Mouse (Mus musculus): ENCODE measurements around the gene Il17rd. TPM values are rescaled to one million over a fixed set of nuclear protein-coding genes. Genes with fewer than 3 reads are reported as not detected.

Il17rd gene
- polyA plus RNA-seq, 1 experiment from 2014 or later: 2.4 TPM

- no peak overlapping the region for H3K4me2 ChIP-seq
- ATAC-seq (ENCODE audit: borderline replicate concordance, extremely low read depth, low FRiP score, low TSS enrichment): no peak
- no peak overlapping the region for H3K27ac ChIP-seq
- no peaks in the 10 kb centered on the region for H3K36me3 ChIP-seq
- 0 out of 2 replicates have a peak, but pooled peaks cover 6% of the 10 kb centered on the region for H3K4me1 ChIP-seq
- no peak overlapping the region for H3K9ac ChIP-seq
- peaks cover 49% of the 10 kb centered on the region; the same call in 1 of the 2 replicates for H3K27me3 ChIP-seq
- no peak overlapping the region for H3K4me3 ChIP-seq
- H3K9me3 ChIP-seq: no peaks in the 10 kb centered on the region
- 41% methylated on average over 11 of the region's 11 CpGs for WGBS
These were observed 15.9 kb upstream of the Il17rd start for GRCm38 (mm10) chr14:27022876-27023275.

GRCm38 (mm10) chr14:27024664-27025063 is 14.1 kb upstream of the Il17rd start:
- no peak overlapping the region for H3K4me3 ChIP-seq
- no peak overlapping the region for H3K4me2 ChIP-seq
- no peak for ATAC-seq (ENCODE audit: borderline replicate concordance, extremely low read depth, low FRiP score, low TSS enrichment)
- H3K36me3 ChIP-seq: no peaks in the 10 kb centered on the region
- no peaks in the 10 kb centered on the region for H3K9me3 ChIP-seq
- WGBS: 59% methylated on average over 4 of the region's 4 CpGs
- no peak overlapping the region for H3K27ac ChIP-seq
- 0 out of 2 replicates have a peak, but pooled peaks cover 4% of the 10 kb centered on the region for H3K4me1 ChIP-seq
- H3K9ac ChIP-seq: no peak overlapping the region
- H3K27me3 ChIP-seq: peaks cover 40% of the 10 kb centered on the region; the same call in 1 of the 2 replicates

GRCm38 (mm10) chr14:27029771-27030173 is 9.0 kb upstream of the Il17rd start:
- Histone ChIP-seq H3K4me3 (no peak overlapping the region), H3K4me2 (no peak overlapping the region), H3K36me3 (no peaks in the 10 kb centered on the region), H3K9ac (no peak overlapping the region), H3K4me1 (no peaks in the 10 kb centered on the region), H3K9me3 (no peaks in the 10 kb centered on the region), H3K27me3 (peaks cover 10% of the 10 kb centered on the region; the same call in 1 of the 2 replicates), H3K27ac (no peak overlapping the region)
- WGBS: 3% methylated on average over 15 of the region's 15 CpGs
- no peak for ATAC-seq (ENCODE audit: borderline replicate concordance, extremely low read depth, low FRiP score, low TSS enrichment)

- Histone ChIP-seq H3K27ac (no peak overlapping the region), H3K27me3 (peaks cover 14% of the 10 kb centered on the region), H3K36me3 (no peaks in the 10 kb centered on the region), H3K9me3 (no peaks in the 10 kb centered on the region), H3K9ac (no peak overlapping the region), H3K4me1 (no peaks in the 10 kb centered on the region), H3K4me2 (no peak overlapping the region), H3K4me3 (no peak overlapping the region)
- no peak for ATAC-seq (ENCODE audit: borderline replicate concordance, extremely low read depth, low FRiP score, low TSS enrichment)
- WGBS: 20% methylated on average over 4 of the region's 4 CpGs
These were observed 7.6 kb upstream of the Il17rd start for GRCm38 (mm10) chr14:27031142-27031541.

GRCm38 (mm10) chr14:27037513-27037912 is 1.2 kb upstream of the Il17rd start:
- Histone ChIP-seq H3K4me2 (no peak overlapping the region), H3K4me1 (peaks cover 12% of the 10 kb centered on the region), H3K36me3 (no peaks in the 10 kb centered on the region), H3K4me3 (no peak overlapping the region), H3K27ac (no peak overlapping the region), H3K9ac (no peak overlapping the region), H3K27me3 (peaks cover 14% of the 10 kb centered on the region), H3K9me3 (no peaks in the 10 kb centered on the region)
- no peak for ATAC-seq (ENCODE audit: borderline replicate concordance, extremely low read depth, low FRiP score, low TSS enrichment)
- 67% methylated on average over 1 of the region's 1 CpGs for WGBS

GRCm38 (mm10) chr14:27039281-27040248 is 824 bp downstream of the Il17rd start:
- H3K9me3 ChIP-seq: no peaks in the 10 kb centered on the region
- peak overlapping the region; percentile 48 for H3K27ac ChIP-seq
- H3K4me2 ChIP-seq: peak overlapping the region; percentile 90
- H3K9ac ChIP-seq: peak overlapping the region; percentile 61
- WGBS: 1% methylated on average over 59 of the region's 59 CpGs
- peak overlapping the region; percentile 76 for H3K4me3 ChIP-seq
- H3K27me3 ChIP-seq: peaks cover 14% of the 10 kb centered on the region
- peaks cover 32% of the 10 kb centered on the region for H3K4me1 ChIP-seq
- ATAC-seq (ENCODE audit: borderline replicate concordance, extremely low read depth, low FRiP score, low TSS enrichment): peak; percentile 55
- H3K36me3 ChIP-seq: no peaks in the 10 kb centered on the region

- WGBS: 19% methylated on average over 12 of the region's 12 CpGs
- H3K4me3 ChIP-seq: peak overlapping the region; percentile 76
- H3K27ac ChIP-seq: no peak overlapping the region
- peak overlapping the region; percentile 90 for H3K4me2 ChIP-seq
- ATAC-seq (ENCODE audit: borderline replicate concordance, extremely low read depth, low FRiP score, low TSS enrichment): no peak
- H3K27me3 ChIP-seq: peaks cover 14% of the 10 kb centered on the region
- H3K36me3 ChIP-seq: no peaks in the 10 kb centered on the region
- no peaks in the 10 kb centered on the region for H3K9me3 ChIP-seq
- H3K4me1 ChIP-seq: peaks cover 41% of the 10 kb centered on the region
- no peak overlapping the region for H3K9ac ChIP-seq
These were observed 1.7 kb downstream of the Il17rd start for GRCm38 (mm10) chr14:27040451-27040850.

GRCm38 (mm10) chr14:27042280-27042983 is 3.7 kb downstream of the Il17rd start:
- H3K4me3 ChIP-seq: no peak overlapping the region
- peaks cover 51% of the 10 kb centered on the region for H3K4me1 ChIP-seq
- 48% methylated on average over 8 of the region's 8 CpGs for WGBS
- H3K9ac ChIP-seq: no peak overlapping the region
- ATAC-seq (ENCODE audit: borderline replicate concordance, extremely low read depth, low FRiP score, low TSS enrichment): no peak
- H3K4me2 ChIP-seq: no peak overlapping the region
- peaks cover 11% of the 10 kb centered on the region; the same call in 1 of the 2 replicates for H3K27me3 ChIP-seq
- H3K27ac ChIP-seq: no peak overlapping the region
- no peaks in the 10 kb centered on the region for H3K9me3 ChIP-seq
- H3K36me3 ChIP-seq: no peaks in the 10 kb centered on the region

GRCm38 (mm10) chr14:27043416-27043815 is 4.7 kb downstream of the Il17rd start:
- no peak for ATAC-seq (ENCODE audit: borderline replicate concordance, extremely low read depth, low FRiP score, low TSS enrichment)
- Histone ChIP-seq H3K9me3 (no peaks in the 10 kb centered on the region), H3K4me3 (no peak overlapping the region), H3K4me1 (peaks cover 51% of the 10 kb centered on the region), H3K27me3 (peaks cover 11% of the 10 kb centered on the region; the same call in 1 of the 2 replicates), H3K9ac (no peak overlapping the region), H3K36me3 (no peaks in the 10 kb centered on the region), H3K27ac (peak overlapping the region; percentile 83; the same call in 1 of the 2 replicates), H3K4me2 (no peak overlapping the region)
- WGBS: 27% methylated on average over 5 of the region's 5 CpGs

GRCm38 (mm10) chr14:27044221-27044966 is 5.7 kb downstream of the Il17rd start:
- Histone ChIP-seq H3K4me1 (peaks cover 51% of the 10 kb centered on the region), H3K4me2 (peak overlapping the region; percentile 34), H3K36me3 (no peaks in the 10 kb centered on the region), H3K27me3 (peaks cover 11% of the 10 kb centered on the region; the same call in 1 of the 2 replicates), H3K9me3 (no peaks in the 10 kb centered on the region), H3K4me3 (0 out of 2 replicates have a peak overlapping the region, but pooled peaks have one; percentile 4), H3K27ac (peak overlapping the region; percentile 83), H3K9ac (no peak overlapping the region)
- 3% methylated on average over 11 of the region's 11 CpGs for WGBS
- peak; percentile 33; the same call in 1 of the 2 replicates for ATAC-seq (ENCODE audit: borderline replicate concordance, extremely low read depth, low FRiP score, low TSS enrichment)

GRCm38 (mm10) chr14:27044967-27045361 is 6.2 kb downstream of the Il17rd start:
- peaks cover 11% of the 10 kb centered on the region; the same call in 1 of the 2 replicates for H3K27me3 ChIP-seq
- peaks cover 46% of the 10 kb centered on the region for H3K4me1 ChIP-seq
- no peaks in the 10 kb centered on the region for H3K36me3 ChIP-seq
- H3K4me2 ChIP-seq: peak overlapping the region; percentile 34
- H3K9me3 ChIP-seq: no peaks in the 10 kb centered on the region
- H3K9ac ChIP-seq: no peak overlapping the region
- H3K27ac ChIP-seq: peak overlapping the region; percentile 83
- 10% methylated on average over 2 of the region's 2 CpGs for WGBS
- ATAC-seq (ENCODE audit: borderline replicate concordance, extremely low read depth, low FRiP score, low TSS enrichment): peak; percentile 85
- 0 out of 2 replicates have a peak overlapping the region, but pooled peaks have one; percentile 4 for H3K4me3 ChIP-seq

Data from lung, embryonic 15.5 days (tissue).